Mouse (Mus musculus): ENCODE data around the gene Fis1. TPM values are rescaled to one million over a fixed set of nuclear protein-coding genes. Genes with fewer than 3 reads are reported as not detected.

The Fis1 gene
- polyA plus RNA-seq, 1 experiment from 2014 or later, result 240 TPM

DNA sequence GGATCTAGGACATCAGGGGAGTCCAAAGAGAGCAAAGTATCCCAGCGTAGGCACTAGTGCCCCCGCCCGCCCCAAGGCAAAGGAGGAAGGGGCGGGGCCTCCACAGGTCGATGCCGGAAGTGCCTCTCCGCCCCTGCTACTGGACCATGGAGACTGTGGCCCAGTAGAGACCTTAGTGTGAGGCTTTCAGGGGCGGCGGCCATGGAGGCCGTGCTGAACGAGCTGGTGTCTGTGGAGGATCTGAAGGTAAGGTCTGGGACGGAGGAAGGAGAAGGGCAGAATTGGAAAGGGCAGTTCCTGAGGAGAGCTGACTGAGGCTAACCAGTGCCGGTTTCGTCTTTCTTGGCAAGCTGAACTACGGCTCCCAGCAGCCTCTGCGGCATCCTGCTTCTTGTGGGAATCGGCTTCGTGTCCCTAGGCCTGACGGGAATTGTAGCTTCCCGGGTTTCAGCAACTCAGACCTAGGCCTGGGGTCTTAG is 8.9 kb downstream of the Fis1 start:
- peaks cover 24% of the 10 kb centered on the region for H3K4me1 ChIP-seq
- no peaks in the 10 kb centered on the region for H3K27me3 ChIP-seq
- WGBS, result 2% methylated on average over 20 of the region's 20 CpGs
- peak overlapping the region; percentile 69 for H3K4me3 ChIP-seq
- peaks cover 40% of the 10 kb centered on the region for H3K36me3 ChIP-seq
- H3K27ac ChIP-seq, result peak overlapping the region; percentile 87
- peak overlapping the region; percentile 69 for H3K9ac ChIP-seq
- peak overlapping the region; percentile 67 for H3K4me2 ChIP-seq
- peak; percentile 89 for ATAC-seq (ENCODE audit: insufficient number of reproducible peaks, low FRiP score, low TSS enrichment, low read depth)
- H3K9me3 ChIP-seq, result no peaks in the 10 kb centered on the region

DNA sequence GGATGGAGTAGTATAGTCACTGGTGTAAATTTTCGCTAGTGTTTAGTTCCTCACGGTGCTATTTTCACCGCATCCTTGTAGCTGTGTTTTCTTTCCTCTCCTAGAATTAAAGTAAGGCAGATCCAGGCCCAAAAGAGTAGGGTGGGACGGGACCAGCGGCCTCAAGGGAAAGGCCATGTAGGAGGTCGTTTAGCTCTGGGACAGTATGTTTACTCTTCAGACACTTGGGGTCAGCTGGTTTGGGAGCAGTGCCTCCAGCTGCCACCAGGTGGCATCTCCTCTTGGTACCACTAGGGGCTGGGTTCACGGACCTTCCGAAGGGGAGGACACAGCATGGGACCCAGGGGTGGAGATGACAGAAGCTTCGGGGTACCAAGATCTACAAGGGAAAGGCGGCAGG is 9.4 kb downstream of the Fis1 start:
- Histone ChIP-seq H3K27me3 (no peaks in the 10 kb centered on the region), H3K27ac (peak overlapping the region; percentile 87), H3K4me3 (peak overlapping the region; percentile 69), H3K36me3 (peaks cover 40% of the 10 kb centered on the region), H3K9me3 (no peaks in the 10 kb centered on the region), H3K4me2 (peak overlapping the region; percentile 67), H3K4me1 (peaks cover 24% of the 10 kb centered on the region), H3K9ac (peak overlapping the region; percentile 69)
- under 1% methylated on average over 10 of the region's 10 CpGs for WGBS
- 0 out of 2 replicates have a peak, but pooled peaks have one; percentile 46 for ATAC-seq (ENCODE audit: insufficient number of reproducible peaks, low FRiP score, low TSS enrichment, low read depth)

DNA sequence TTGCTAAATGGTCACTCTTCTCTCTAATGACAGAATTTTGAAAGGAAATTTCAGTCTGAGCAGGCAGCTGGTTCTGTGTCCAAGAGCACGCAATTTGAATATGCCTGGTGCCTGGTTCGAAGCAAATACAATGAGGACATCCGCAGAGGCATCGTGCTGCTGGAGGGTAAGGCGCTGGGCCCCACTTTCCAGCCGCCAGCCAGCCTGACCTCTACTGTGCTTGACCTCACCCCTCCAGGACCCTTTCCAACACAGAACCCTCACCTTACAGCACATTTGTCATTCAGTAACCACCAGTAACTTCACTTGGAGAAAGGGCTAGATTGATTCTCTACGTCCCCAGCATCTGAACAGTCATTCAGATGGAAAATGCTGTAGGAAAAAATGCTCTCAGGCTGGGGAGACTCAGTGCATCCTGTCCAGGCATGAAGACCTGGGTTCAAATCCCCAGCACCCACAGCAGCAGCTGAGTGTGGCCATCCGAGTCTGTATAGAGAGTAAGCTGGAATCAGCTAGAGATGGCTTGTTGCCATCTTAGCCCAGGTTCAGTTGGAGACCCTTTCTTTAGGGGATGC is 10.0 kb downstream of the Fis1 start:
- Histone ChIP-seq H3K4me1 (peaks cover 24% of the 10 kb centered on the region), H3K9me3 (no peaks in the 10 kb centered on the region), H3K27ac (peak overlapping the region; percentile 87), H3K9ac (peak overlapping the region; percentile 69; the same call in 1 of the 2 replicates), H3K4me3 (peak overlapping the region; percentile 69), H3K36me3 (peaks cover 40% of the 10 kb centered on the region), H3K4me2 (peak overlapping the region; percentile 67), H3K27me3 (no peaks in the 10 kb centered on the region)
- 79% methylated on average over 8 of the region's 8 CpGs for WGBS
- no peak for ATAC-seq (ENCODE audit: insufficient number of reproducible peaks, low FRiP score, low TSS enrichment, low read depth)

DNA sequence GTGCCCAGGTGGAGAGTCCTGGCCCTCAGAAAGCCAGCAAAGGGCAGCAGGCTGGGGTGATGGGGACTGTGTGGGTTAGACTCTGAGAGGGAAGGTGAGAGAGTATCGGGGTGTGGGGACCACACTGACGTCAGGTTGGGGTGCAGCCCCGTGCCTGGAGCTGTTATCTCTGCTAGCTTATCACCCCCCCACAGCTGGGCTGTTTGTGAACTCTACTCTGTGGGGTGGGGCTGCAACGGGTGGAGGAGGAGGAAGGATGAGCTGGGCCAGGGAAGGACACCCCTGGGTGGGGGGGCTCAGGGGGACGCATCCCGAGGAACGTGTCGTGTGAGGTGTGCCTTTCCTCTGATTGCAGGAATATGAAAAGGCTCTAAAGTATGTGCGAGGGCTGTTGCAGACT is 12.1 kb downstream of the Fis1 start:
- Histone ChIP-seq H3K4me3 (no peak overlapping the region), H3K4me1 (peaks cover 24% of the 10 kb centered on the region), H3K9me3 (no peaks in the 10 kb centered on the region), H3K27me3 (no peaks in the 10 kb centered on the region), H3K36me3 (peaks cover 37% of the 10 kb centered on the region), H3K27ac (no peak overlapping the region), H3K4me2 (no peak overlapping the region), H3K9ac (no peak overlapping the region)
- no peak for ATAC-seq (ENCODE audit: insufficient number of reproducible peaks, low FRiP score, low TSS enrichment, low read depth)
- WGBS, result 88% methylated on average over 9 of the region's 9 CpGs

DNA sequence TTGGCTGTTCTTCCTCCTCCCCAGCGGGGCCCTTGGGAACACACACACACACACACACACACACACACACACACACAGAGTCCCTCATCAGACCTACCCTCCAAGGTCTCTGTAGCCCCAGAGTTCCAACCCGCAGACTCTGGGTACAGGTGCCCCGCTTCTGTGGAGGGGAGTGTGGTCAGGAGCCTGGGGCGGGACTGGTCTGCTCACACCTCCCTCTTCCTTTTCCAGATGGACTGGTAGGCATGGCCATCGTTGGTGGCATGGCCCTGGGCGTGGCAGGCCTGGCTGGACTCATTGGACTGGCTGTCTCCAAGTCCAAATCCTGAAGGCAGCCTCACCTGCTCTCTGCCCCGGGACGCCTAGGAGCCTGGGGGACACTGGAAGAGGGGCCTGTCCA is 12.6 kb downstream of the Fis1 start:
- Histone ChIP-seq H3K4me3 (no peak overlapping the region), H3K4me2 (no peak overlapping the region), H3K36me3 (peaks cover 38% of the 10 kb centered on the region), H3K27me3 (no peaks in the 10 kb centered on the region), H3K4me1 (peaks cover 24% of the 10 kb centered on the region), H3K27ac (peak overlapping the region; percentile 6; the same call in 1 of the 2 replicates), H3K9me3 (no peaks in the 10 kb centered on the region), H3K9ac (no peak overlapping the region; the same call in 1 of the 2 replicates)
- WGBS, result 93% methylated on average over 8 of the region's 8 CpGs
- no peak for ATAC-seq (ENCODE audit: insufficient number of reproducible peaks, low FRiP score, low TSS enrichment, low read depth)

DNA sequence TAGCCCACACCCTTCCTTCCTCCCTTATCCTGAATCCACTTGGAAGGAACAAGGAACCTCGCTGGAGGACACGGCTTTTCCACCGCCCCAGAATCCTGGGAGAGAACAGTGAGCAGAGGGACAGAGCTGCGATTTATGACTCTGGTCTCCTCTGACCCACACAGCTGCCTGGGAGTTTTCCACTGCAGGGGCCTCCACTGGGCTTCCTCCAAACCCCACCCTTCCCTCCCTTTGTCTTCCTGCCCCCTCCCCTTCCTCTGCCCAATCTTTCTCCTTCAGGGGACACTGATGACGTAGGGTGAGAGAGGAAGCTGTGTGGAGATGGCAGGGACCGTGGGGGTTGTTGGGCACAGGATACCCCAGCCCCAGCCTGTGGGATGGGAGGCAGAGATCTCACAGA is 13.3 kb downstream of the Fis1 start, which contains the start of gene Cldn15:
Cldn15 (plus strand) TSS at position 286 of the 400 bp plus-strand sequence.
- ATAC-seq (ENCODE audit: insufficient number of reproducible peaks, low FRiP score, low TSS enrichment, low read depth), result no peak
- Histone ChIP-seq H3K36me3 (peaks cover 38% of the 10 kb centered on the region), H3K27me3 (no peaks in the 10 kb centered on the region), H3K4me3 (no peak within 1 kb of the TSS), H3K4me2 (no peak within 1 kb of the TSS), H3K9me3 (no peaks in the 10 kb centered on the region), H3K9ac (no peak within 1 kb of the TSS; the same call in 1 of the 2 replicates), H3K4me1 (peaks cover 22% of the 10 kb centered on the region), H3K27ac (peak within 1 kb of the TSS; percentile 7)
- 58% methylated on average over 6 of the region's 6 CpGs for WGBS

DNA sequence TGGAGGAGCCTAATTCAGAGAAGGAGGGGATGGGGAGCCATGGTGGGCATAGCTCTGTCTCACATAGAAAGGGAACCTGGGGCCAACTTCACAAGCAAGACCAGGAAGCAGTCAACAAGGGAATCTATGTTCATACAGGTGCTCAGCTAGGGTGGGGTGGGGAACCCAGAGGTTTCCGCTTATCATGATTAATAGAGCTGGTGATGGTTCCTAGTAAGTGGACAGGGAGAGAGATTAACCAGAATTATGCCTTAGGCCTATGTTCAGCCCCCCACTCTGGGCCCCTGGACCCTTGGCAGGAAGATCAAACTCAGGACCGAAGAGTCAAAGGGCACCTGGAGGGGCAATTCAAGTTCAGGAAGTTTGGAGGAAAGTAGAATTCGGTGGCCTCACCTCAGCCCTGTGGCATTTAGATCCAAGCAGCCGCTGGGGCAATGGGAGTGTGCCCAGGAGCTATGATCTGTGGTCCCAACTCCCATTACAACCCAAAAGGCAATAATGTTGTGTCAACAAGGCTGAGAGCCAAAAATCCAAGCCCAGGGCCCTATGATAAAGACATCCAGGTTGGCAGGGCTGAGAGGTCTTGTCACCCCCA is 13.9 kb downstream of the Fis1 start:
- Histone ChIP-seq H3K9ac (no peak overlapping the region), H3K4me2 (no peak overlapping the region), H3K27ac (peak overlapping the region; percentile 7; the same call in 1 of the 2 replicates), H3K4me1 (peaks cover 19% of the 10 kb centered on the region; the same call in 1 of the 2 replicates), H3K4me3 (no peak overlapping the region), H3K27me3 (no peaks in the 10 kb centered on the region), H3K9me3 (no peaks in the 10 kb centered on the region), H3K36me3 (peaks cover 38% of the 10 kb centered on the region)
- WGBS, result 83% methylated on average over 4 of the region's 4 CpGs
- ATAC-seq (ENCODE audit: insufficient number of reproducible peaks, low FRiP score, low TSS enrichment, low read depth), result no peak

DNA sequence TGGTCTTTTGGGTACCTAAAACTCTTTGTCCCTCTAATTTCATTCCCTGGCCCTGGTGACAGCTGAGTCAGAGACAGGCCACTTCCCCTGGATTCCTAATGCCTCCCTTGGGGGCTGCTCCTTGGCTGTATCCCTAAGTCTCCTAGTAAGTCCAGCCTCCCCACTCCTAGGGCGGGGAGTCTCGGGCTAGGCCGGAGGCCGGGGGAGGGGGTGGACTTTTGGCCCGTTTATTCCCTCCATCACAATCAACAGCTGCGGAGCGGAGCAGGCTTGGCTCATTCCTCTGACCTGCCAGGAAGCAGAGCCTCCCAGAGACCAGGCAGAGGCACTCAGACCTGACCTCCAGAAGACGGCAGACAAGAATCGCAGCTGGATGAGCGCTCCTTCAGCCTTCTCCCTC is 14.5 kb downstream of the Fis1 start:
- H3K36me3 ChIP-seq, result peaks cover 38% of the 10 kb centered on the region
- WGBS, result 65% methylated on average over 10 of the region's 10 CpGs
- no peak overlapping the region for H3K27ac ChIP-seq
- no peak for ATAC-seq (ENCODE audit: insufficient number of reproducible peaks, low FRiP score, low TSS enrichment, low read depth)
- peaks cover 19% of the 10 kb centered on the region; the same call in 1 of the 2 replicates for H3K4me1 ChIP-seq
- no peak overlapping the region for H3K9ac ChIP-seq
- H3K4me2 ChIP-seq, result no peak overlapping the region
- H3K27me3 ChIP-seq, result no peaks in the 10 kb centered on the region
- no peaks in the 10 kb centered on the region for H3K9me3 ChIP-seq
- H3K4me3 ChIP-seq, result no peak overlapping the region

DNA sequence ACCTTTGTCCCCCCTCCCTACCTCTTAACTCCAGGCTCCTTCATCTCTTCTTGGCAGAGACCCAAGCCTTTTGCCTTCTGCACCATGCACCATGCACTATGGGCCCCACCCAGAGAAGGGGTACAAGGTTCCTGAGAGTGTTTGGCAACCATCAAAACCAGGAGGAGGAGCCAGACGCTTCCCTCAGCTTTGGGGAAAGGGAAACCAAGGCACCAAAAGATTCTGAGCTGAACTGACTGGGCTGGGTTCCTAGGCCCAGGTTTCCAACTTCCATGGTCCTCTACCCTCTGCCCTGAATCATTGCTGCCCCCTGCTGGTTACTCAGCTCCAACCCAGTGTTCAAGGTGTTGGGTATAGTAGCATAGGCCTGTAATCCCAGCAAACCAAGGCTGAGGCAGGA is 17.6 kb downstream of the Fis1 start:
- peaks cover 9% of the 10 kb centered on the region; the same call in 1 of the 2 replicates for H3K4me1 ChIP-seq
- no peaks in the 10 kb centered on the region for H3K9me3 ChIP-seq
- H3K27ac ChIP-seq, result no peak overlapping the region
- no peak overlapping the region for H3K4me3 ChIP-seq
- ATAC-seq (ENCODE audit: insufficient number of reproducible peaks, low FRiP score, low TSS enrichment, low read depth), result no peak
- H3K9ac ChIP-seq, result no peak overlapping the region
- H3K36me3 ChIP-seq, result peaks cover 12% of the 10 kb centered on the region
- H3K4me2 ChIP-seq, result no peak overlapping the region
- no peaks in the 10 kb centered on the region for H3K27me3 ChIP-seq
- WGBS, result 74% methylated on average over 1 of the region's 1 CpGs

DNA sequence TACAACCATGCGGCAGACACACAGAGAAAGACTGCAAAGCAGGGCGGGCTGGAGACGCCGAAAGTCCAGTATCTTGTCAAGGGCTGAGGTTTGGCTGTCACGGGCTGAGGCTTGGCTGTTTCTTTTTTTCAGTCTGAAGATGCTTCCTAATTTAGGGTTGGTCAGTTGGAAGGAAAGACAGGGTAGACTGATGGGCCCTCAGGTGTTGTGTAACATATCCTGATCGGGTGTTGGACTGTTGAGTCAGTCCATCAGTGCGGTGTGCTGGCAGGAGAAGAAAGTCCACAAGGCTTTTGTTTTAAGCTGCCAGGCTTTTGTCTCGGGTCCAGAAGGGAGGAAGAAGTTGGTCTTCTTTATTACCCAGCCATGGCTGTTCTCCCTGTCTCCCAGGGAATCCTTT is 20.6 kb downstream of the Fis1 start:
- Histone ChIP-seq H3K4me2 (no peak overlapping the region), H3K27ac (no peak overlapping the region), H3K9me3 (no peaks in the 10 kb centered on the region), H3K9ac (no peak overlapping the region), H3K27me3 (no peaks in the 10 kb centered on the region), H3K4me3 (no peak overlapping the region), H3K4me1 (no peaks in the 10 kb centered on the region), H3K36me3 (0 out of 2 replicates have a peak, but pooled peaks cover 2% of the 10 kb centered on the region)
- 77% methylated on average over 8 of the region's 8 CpGs for WGBS
- no peak for ATAC-seq (ENCODE audit: insufficient number of reproducible peaks, low FRiP score, low TSS enrichment, low read depth)

DNA sequence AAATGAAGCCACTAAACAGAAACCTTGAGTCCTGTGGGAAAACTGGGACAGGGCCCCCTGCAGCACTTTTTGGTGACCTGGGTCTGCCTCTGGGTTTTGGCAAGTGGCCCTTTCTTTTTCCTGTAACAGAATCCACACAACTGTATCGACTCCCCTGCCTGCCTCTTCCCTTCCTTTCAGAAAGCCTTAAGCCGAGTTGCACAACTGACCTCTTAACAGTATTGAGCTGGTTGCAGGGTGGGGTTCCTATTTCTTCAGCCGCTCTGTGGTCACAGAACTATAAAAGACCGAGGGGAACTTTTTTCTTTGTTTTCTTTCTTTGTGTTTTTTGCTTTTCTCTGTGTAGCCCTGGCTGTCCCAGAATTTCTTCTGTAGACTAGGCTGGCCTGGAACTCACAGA is 24.7 kb downstream of the Fis1 start:
- Histone ChIP-seq H3K4me1 (no peaks in the 10 kb centered on the region), H3K9me3 (no peaks in the 10 kb centered on the region)
- 69% methylated on average over 4 of the region's 4 CpGs for WGBS

DNA sequence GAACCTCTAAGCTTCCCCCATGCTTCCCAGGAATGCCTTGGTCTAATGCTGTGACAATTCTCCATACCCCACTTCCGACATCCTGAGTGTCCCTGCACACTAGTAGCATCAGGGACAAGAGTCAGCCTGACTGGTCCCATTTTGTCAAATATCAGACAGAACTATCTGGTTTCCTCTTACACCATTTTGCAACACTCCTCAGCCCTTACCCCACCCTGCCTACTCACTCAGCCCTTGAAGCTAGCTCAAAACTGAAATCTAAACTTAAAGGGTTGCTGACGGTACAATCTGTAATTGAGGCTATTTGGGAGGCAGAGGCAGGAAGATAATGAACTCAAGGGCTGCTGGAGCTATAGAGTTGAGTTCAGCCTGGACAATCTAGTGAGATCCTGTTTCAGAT is 26.7 kb downstream of the Fis1 start:
- Histone ChIP-seq H3K9ac (no peak overlapping the region), H3K4me3 (no peak overlapping the region), H3K4me2 (no peak overlapping the region), H3K27ac (no peak overlapping the region), H3K4me1 (0 out of 2 replicates have a peak, but pooled peaks cover 2% of the 10 kb centered on the region), H3K27me3 (no peaks in the 10 kb centered on the region), H3K9me3 (no peaks in the 10 kb centered on the region), H3K36me3 (peaks cover 39% of the 10 kb centered on the region)
- no peak for ATAC-seq (ENCODE audit: insufficient number of reproducible peaks, low FRiP score, low TSS enrichment, low read depth)
- WGBS, result 60% methylated on average over 2 of the region's 2 CpGs

More for the DNA sequence above, 24.7 kb downstream of the Fis1 start:
- H3K9ac ChIP-seq, result no peak overlapping the region
- no peak for ATAC-seq (ENCODE audit: insufficient number of reproducible peaks, low FRiP score, low TSS enrichment, low read depth)
- no peak overlapping the region for H3K4me3 ChIP-seq
- H3K27ac ChIP-seq, result no peak overlapping the region
- H3K36me3 ChIP-seq, result peaks cover 19% of the 10 kb centered on the region
- no peaks in the 10 kb centered on the region for H3K27me3 ChIP-seq
- no peak overlapping the region for H3K4me2 ChIP-seq

Data from limb, embryonic 15.5 days (tissue).